Mouse (Mus musculus): ENCODE measurements around the gene 4932438H23Rik. TPM values are rescaled to one million over a fixed set of nuclear protein-coding genes. Genes with fewer than 3 reads are reported as not detected.
A peak's percentile ranks its signal among the peaks of the same experiment; 100 is the strongest.

The 4932438H23Rik gene
- polyA plus RNA-seq, 1 experiment from 2014 or later, result 1.7 TPM

DNA sequence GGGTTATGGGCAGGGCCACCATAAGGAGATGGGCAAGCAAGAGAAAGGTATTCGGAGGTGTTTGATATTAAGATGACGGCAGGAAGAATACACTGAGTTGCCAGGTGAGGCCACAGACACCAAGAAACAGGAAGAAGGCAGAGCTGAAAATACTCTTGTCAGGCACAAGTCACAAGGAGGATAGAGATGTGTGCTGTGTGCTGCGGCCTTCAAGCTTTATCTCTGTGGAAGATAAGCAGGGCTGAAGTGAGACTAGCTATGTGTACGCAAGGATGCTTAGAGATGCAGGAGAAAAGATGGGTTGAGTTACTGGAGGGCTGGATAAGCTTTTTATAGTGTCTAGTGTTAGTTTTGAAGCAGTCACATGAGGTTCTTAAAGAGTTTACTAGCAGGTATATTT is 37.7 kb downstream of the 4932438H23Rik start:
- Histone ChIP-seq H3K36me3 (ENCODE audit: control insufficient read depth, insufficient read depth, low read length) (no peaks in the 10 kb centered on the region), H3K4me3 (replicated peaks; ENCODE audit: low read depth, low read length) (no peak overlapping the region), H3K4me2 (ENCODE audit: low read length) (no peak overlapping the region), H3K27ac (replicated peaks; ENCODE audit: low read depth, low read length) (no peak overlapping the region), H3K9me3 (ENCODE audit: control insufficient read depth, low read length) (no peaks in the 10 kb centered on the region), H3K9ac (replicated peaks; ENCODE audit: low read length) (no peak overlapping the region), H3K4me1 (ENCODE audit: control insufficient read depth, insufficient read depth, low read length) (no peaks in the 10 kb centered on the region), H3K27me3 (ENCODE audit: control insufficient read depth, insufficient read depth, low read length) (no peaks in the 10 kb centered on the region)
- no peak for DNase-seq
- ATAC-seq (ENCODE audit: low FRiP score, low TSS enrichment), result no peak
- WGBS, result 95% methylated on average over 4 of the region's 4 CpGs

DNA sequence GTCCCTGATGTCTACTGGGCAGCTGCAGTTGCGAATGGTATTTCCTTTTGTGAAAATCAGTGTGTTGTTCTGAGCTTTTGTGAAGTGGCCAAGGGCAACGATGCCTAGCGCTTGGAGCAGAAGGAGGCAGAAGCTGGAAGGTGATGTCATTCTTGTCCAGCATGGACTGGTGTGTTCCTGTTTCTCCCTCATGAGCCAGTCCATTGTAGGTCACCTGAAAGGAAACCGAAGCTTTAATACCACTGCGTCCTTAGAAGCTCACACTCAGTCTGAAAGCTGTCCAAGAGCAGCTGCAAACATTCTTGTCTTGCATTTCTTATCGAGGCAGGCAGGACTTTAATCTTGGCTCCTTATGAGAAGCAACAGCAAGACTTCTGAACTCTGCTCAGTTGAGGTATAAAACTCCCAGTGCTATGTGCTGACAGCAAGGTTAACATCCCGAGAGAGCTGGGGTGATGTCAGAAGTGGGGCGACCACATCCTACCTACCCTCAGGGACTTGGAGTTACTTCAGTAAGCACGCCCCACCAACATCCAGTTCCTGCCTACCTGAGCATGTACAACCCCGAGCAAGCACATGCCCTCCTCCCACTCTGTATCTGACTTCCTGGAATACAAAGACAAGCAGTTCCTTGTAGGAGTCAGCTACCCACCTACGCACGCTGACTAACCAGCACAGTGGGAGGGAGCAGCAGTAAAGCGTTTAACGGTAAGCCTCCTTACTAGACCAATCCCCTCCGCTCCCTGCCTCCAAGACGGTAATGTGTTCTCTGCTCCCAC is 38.7 kb downstream of the 4932438H23Rik start:
- 59% methylated on average over 16 of the region's 16 CpGs for WGBS
- H3K27me3 ChIP-seq (ENCODE audit: control insufficient read depth, insufficient read depth, low read length), result no peaks in the 10 kb centered on the region
- no peak overlapping the region for H3K4me3 ChIP-seq (replicated peaks; ENCODE audit: low read depth, low read length)
- H3K9me3 ChIP-seq (ENCODE audit: control insufficient read depth, low read length), result no peaks in the 10 kb centered on the region
- H3K4me2 ChIP-seq (ENCODE audit: low read length), result no peak overlapping the region
- ATAC-seq (ENCODE audit: low FRiP score, low TSS enrichment), result no peak
- DNase-seq, result no peak
- H3K36me3 ChIP-seq (ENCODE audit: control insufficient read depth, insufficient read depth, low read length), result no peaks in the 10 kb centered on the region
- H3K9ac ChIP-seq (replicated peaks; ENCODE audit: low read length), result no peak overlapping the region
- H3K4me1 ChIP-seq (ENCODE audit: control insufficient read depth, insufficient read depth, low read length), result no peaks in the 10 kb centered on the region
- no peak overlapping the region for H3K27ac ChIP-seq (replicated peaks; ENCODE audit: low read depth, low read length)

DNA sequence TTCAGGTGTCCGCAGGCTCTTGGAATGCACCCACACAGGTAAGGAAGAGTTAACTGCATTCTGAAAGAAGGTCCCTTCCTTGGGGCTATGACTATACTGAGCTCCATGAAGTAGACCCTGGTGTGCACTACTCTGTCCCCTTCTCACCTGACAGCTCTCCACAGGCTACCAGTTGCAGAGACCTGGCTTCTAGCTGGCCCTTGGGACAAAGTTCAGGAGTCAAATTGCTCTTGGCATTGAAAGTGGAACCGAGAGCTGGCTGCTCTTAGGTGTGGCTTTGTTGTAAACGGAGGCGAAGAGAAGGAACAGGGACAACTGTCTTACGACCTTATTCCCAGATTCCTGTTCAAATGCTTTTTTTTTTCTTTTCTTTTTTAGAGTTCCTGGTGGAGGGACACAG is 39.8 kb downstream of the 4932438H23Rik start:
- Histone ChIP-seq H3K4me3 (replicated peaks; ENCODE audit: low read depth, low read length) (no peak overlapping the region), H3K27me3 (ENCODE audit: control insufficient read depth, insufficient read depth, low read length) (no peaks in the 10 kb centered on the region), H3K9me3 (ENCODE audit: control insufficient read depth, low read length) (no peaks in the 10 kb centered on the region), H3K9ac (replicated peaks; ENCODE audit: low read length) (no peak overlapping the region), H3K36me3 (ENCODE audit: control insufficient read depth, insufficient read depth, low read length) (no peaks in the 10 kb centered on the region), H3K27ac (replicated peaks; ENCODE audit: low read depth, low read length) (no peak overlapping the region), H3K4me1 (ENCODE audit: control insufficient read depth, insufficient read depth, low read length) (no peaks in the 10 kb centered on the region), H3K4me2 (ENCODE audit: low read length) (no peak overlapping the region)
- DNase-seq (no peak), ATAC-seq (ENCODE audit: low FRiP score, low TSS enrichment) (no peak)
- 93% methylated on average over 5 of the region's 5 CpGs for WGBS

DNA sequence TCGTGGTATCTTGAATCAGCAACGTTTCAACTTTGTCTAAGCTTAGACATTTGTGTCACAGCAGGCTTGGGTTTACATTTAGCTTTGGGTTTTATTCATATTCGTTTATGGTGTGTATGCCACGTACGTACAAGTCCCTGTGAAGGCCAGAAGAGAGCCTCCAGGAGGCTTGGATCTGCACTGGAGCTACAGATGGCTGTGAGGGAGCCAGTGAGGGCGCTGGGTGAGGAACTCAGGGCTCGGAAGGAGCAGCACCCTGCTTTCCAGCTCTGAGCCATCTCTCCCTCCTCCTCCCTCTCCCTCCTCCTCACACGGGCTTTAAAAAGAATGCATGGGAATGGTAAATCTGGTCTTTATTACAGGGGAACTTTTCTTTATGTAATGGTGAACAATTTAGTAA is 41.3 kb downstream of the 4932438H23Rik start:
- no peak for DNase-seq
- ATAC-seq (ENCODE audit: low FRiP score, low TSS enrichment), result no peak
- no peak overlapping the region for H3K9ac ChIP-seq (replicated peaks; ENCODE audit: low read length)

DNA sequence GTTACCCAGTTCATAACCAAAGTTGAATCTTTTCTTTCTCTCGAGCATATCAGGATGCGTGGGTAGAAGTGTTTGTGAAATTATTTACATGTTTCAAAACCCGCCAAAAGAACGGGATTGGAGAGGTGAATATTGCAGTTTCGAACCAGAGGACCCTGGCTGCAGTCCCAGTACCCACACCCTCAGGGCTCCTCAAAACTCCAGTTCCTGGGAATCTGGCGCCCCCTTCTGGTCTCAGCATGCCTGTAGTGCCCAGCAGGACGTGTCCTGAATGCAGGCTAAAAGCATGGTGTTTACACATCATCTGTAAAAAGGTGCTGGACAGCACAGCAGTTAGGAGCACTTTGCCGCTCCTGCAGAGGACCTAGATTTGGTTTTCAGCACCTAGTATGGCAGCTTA is 49.4 kb downstream of the 4932438H23Rik start:
- no peak overlapping the region for H3K9ac ChIP-seq (replicated peaks; ENCODE audit: low read length)

More for the DNA sequence above, 41.3 kb downstream of the 4932438H23Rik start:
- H3K27ac ChIP-seq (replicated peaks; ENCODE audit: low read depth, low read length), result no peak overlapping the region
- no peaks in the 10 kb centered on the region for H3K36me3 ChIP-seq (ENCODE audit: control insufficient read depth, insufficient read depth, low read length)
- no peaks in the 10 kb centered on the region for H3K27me3 ChIP-seq (ENCODE audit: control insufficient read depth, insufficient read depth, low read length)
- 61% methylated on average over 8 of the region's 8 CpGs for WGBS
- no peaks in the 10 kb centered on the region for H3K4me1 ChIP-seq (ENCODE audit: control insufficient read depth, insufficient read depth, low read length)
- H3K4me3 ChIP-seq (replicated peaks; ENCODE audit: low read depth, low read length), result no peak overlapping the region
- H3K9me3 ChIP-seq (ENCODE audit: control insufficient read depth, low read length), result no peaks in the 10 kb centered on the region
- H3K4me2 ChIP-seq (ENCODE audit: low read length), result no peak overlapping the region

DNA sequence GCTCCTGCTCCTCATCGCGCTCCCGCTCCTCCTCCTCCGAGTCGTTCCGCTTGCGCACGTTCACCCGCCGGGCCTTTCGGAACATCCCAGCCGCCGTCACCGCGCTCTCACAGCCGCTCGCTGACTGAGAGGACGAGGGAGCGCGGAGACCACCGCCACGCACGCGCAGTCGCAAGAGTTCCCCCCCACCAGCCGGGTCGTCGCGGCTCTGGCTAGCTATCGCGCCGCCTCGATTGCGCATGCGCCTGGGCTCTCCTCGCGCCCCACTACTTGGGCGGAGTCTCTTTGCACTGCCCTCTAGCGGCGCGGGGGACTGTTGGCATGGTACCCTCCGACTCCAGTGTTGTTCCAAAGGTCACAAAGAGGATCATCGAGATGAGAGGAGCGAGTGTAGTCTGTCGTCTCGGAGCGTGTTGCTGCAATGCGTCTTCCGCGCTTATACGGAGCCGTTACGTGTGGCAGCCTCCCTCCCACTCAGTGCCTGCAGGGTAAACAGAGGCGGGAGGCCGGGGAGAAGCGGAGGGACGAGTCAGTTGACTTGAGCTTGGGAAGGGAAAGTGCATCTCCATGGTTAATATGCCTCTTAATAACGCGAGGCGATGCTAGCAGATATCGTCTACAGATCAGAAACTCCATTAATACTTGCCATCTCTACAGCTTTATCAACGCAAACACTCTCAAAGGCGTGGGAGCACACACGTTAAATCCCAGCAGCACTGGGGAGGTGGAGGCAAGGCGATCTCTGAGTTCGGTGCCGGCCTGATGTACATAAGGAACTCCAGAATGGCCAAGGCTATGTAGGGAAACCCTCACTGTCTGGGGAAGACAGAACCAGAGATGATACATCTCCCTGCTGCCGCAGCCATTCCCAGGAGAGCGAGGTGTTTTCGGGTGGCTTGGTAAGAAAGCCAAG is 50.4 kb downstream of the 4932438H23Rik start, which contains the start of gene Paxbp1:
TSS of gene Paxbp1 (minus strand) at position 274 of the 913 bp plus-strand sequence.
- H3K36me3 ChIP-seq (ENCODE audit: control insufficient read depth, insufficient read depth, low read length), result peaks cover 14% of the 10 kb centered on the region
- peak within 1 kb of the TSS; percentile 96 for H3K27ac ChIP-seq (replicated peaks; ENCODE audit: low read depth, low read length)
- WGBS, result 1% methylated on average over 67 of the region's 70 CpGs
- peak within 1 kb of the TSS; percentile 76 for H3K4me2 ChIP-seq (ENCODE audit: low read length)
- peak within 1 kb of the TSS; percentile 95 for H3K9ac ChIP-seq (replicated peaks; ENCODE audit: low read length)
- H3K4me1 ChIP-seq (ENCODE audit: control insufficient read depth, insufficient read depth, low read length), result peaks cover 17% of the 10 kb centered on the region
- peak within 1 kb of the TSS; percentile 99 for H3K4me3 ChIP-seq (replicated peaks; ENCODE audit: low read depth, low read length)
- no peaks in the 10 kb centered on the region for H3K27me3 ChIP-seq (ENCODE audit: control insufficient read depth, insufficient read depth, low read length)
- DNase-seq (peak; percentile 100), ATAC-seq (ENCODE audit: low FRiP score, low TSS enrichment) (peak; percentile 96)
- no peaks in the 10 kb centered on the region for H3K9me3 ChIP-seq (ENCODE audit: control insufficient read depth, low read length)

More for the DNA sequence above, 49.4 kb downstream of the 4932438H23Rik start:
- Histone ChIP-seq H3K9me3 (ENCODE audit: control insufficient read depth, low read length) (no peaks in the 10 kb centered on the region), H3K27me3 (ENCODE audit: control insufficient read depth, insufficient read depth, low read length) (no peaks in the 10 kb centered on the region), H3K36me3 (ENCODE audit: control insufficient read depth, insufficient read depth, low read length) (peaks cover 12% of the 10 kb centered on the region), H3K4me2 (ENCODE audit: low read length) (no peak overlapping the region), H3K4me1 (ENCODE audit: control insufficient read depth, insufficient read depth, low read length) (peaks cover 17% of the 10 kb centered on the region), H3K27ac (replicated peaks; ENCODE audit: low read depth, low read length) (no peak overlapping the region), H3K4me3 (replicated peaks; ENCODE audit: low read depth, low read length) (no peak overlapping the region)
- 57% methylated on average over 8 of the region's 8 CpGs for WGBS
- DNase-seq (peak; percentile 60), ATAC-seq (ENCODE audit: low FRiP score, low TSS enrichment) (no peak)

DNA sequence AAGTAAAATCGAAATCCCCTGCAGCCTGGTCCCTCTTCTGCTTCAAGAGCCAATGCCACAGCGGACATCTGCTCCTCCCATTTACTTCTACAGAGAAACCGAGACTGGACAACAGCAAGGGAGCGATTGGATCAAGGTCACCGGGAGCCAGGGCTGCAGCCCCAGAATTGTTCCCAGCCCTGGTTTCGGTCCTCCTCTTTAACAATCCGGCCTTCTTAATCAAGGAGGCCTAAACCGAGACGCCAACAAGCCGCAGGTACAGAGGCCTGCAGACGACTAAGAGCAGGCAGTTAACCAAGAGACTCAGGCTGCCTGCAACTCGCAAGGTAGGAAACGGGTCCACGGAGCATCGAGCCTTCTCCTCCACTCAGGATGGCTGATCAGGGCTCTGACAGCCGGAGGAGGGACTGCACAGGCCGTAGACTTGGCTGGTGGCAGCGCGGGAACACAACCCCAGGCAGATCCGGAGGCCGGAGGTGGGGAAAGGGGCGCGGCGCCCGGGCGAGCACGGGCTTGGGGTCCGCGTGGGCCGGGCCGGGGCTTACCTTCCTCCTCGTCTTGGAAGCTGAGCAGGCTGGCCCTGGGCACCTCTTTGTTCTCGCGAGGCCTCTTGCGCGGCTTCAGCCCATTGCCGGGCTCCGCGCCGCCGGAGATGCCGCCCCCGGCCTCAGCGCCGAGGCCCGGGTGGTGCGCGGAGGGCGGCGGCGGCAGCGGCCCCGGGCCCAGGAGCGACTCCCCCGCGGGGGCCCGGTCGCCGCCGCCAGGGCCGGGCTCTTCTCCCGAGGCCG is 51.3 kb downstream of the 4932438H23Rik start:
- H3K9ac ChIP-seq (replicated peaks; ENCODE audit: low read length), result peak overlapping the region; percentile 95
- H3K9me3 ChIP-seq (ENCODE audit: control insufficient read depth, low read length), result no peaks in the 10 kb centered on the region
- ATAC-seq (ENCODE audit: low FRiP score, low TSS enrichment) (peak; percentile 80), DNase-seq (peak; percentile 73)
- H3K4me2 ChIP-seq (ENCODE audit: low read length), result peak overlapping the region; percentile 76
- under 1% methylated on average over 63 of the region's 63 CpGs for WGBS
- H3K36me3 ChIP-seq (ENCODE audit: control insufficient read depth, insufficient read depth, low read length), result peaks cover 23% of the 10 kb centered on the region
- H3K4me3 ChIP-seq (replicated peaks; ENCODE audit: low read depth, low read length), result peak overlapping the region; percentile 99
- H3K27ac ChIP-seq (replicated peaks; ENCODE audit: low read depth, low read length), result peak overlapping the region; percentile 96
- peaks cover 17% of the 10 kb centered on the region for H3K4me1 ChIP-seq (ENCODE audit: control insufficient read depth, insufficient read depth, low read length)
- H3K27me3 ChIP-seq (ENCODE audit: control insufficient read depth, insufficient read depth, low read length), result no peaks in the 10 kb centered on the region

DNA sequence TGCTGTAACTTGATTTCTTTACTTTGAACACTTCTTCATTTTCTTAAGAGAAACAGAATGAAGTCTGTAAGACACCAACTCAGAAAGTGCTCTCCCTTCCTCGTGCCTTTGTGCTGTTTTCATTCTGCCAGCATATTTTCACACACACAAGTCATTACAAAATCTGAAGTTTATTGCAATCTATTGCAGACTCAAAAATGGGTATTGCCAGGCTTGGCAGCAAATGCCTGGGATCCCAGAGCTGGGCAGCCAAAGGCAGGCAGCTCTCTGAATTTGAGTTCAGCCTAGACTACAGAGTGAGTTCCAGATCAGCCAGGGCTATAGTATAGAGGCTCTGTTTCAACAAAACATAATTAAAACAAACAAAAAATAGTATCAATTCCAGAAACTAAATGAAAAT is 52.3 kb downstream of the 4932438H23Rik start:
- 67% methylated on average over 1 of the region's 1 CpGs for WGBS
- peak overlapping the region; percentile 99 for H3K4me3 ChIP-seq (replicated peaks; ENCODE audit: low read depth, low read length)
- peaks cover 33% of the 10 kb centered on the region for H3K36me3 ChIP-seq (ENCODE audit: control insufficient read depth, insufficient read depth, low read length)
- H3K4me2 ChIP-seq (ENCODE audit: low read length), result peak overlapping the region; percentile 76
- H3K9ac ChIP-seq (replicated peaks; ENCODE audit: low read length), result no peak overlapping the region; the same call in 1 of the 2 replicates
- no peaks in the 10 kb centered on the region for H3K27me3 ChIP-seq (ENCODE audit: control insufficient read depth, insufficient read depth, low read length)
- no peak for DNase-seq
- no peak overlapping the region for H3K27ac ChIP-seq (replicated peaks; ENCODE audit: low read depth, low read length)
- H3K9me3 ChIP-seq (ENCODE audit: control insufficient read depth, low read length), result no peaks in the 10 kb centered on the region
- peaks cover 17% of the 10 kb centered on the region for H3K4me1 ChIP-seq (ENCODE audit: control insufficient read depth, insufficient read depth, low read length)
- no peak for ATAC-seq (ENCODE audit: low FRiP score, low TSS enrichment)

Data from midbrain, embryonic 14.5 days (tissue).